Mouse (Mus musculus): ENCODE data around the gene Fpgs.

DNA sequence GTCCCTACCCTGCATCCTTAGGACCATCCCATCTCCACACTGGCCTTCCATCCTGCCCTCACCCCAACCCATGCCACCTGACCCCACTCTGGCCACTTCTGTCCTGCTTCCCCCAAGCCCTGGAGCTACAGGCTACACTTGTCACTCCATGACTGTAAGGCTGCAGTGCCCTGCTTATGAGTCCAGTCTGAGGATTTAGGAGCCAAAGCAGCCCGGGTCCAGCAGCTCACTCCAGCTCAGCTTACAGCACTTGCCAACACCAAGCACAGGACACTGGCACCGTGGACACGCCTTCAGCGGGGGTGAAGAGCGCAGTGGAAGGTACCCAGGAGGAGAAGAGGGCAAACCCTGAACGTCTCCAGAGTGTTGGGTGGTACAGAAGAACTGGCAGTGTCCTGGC lies 3.0 kb upstream of the Fpgs start:
- no peak for TF ChIP-seq CTCF (IDR thresholded peaks at IDR 0.05; ENCODE audit: borderline replicate concordance, extremely low read depth, insufficient read depth, insufficient read length)
- no peak for TF ChIP-seq POLR2A (IDR thresholded peaks at IDR 0.05; ENCODE audit: borderline replicate concordance, extremely low read depth, insufficient read depth, insufficient read length, poor library complexity, severe bottlenecking)

Measured in brain, embryonic 14.5 days (tissue).